ENCODE assay signal across 10 mouse cellular contexts in the genomic region with DNA sequence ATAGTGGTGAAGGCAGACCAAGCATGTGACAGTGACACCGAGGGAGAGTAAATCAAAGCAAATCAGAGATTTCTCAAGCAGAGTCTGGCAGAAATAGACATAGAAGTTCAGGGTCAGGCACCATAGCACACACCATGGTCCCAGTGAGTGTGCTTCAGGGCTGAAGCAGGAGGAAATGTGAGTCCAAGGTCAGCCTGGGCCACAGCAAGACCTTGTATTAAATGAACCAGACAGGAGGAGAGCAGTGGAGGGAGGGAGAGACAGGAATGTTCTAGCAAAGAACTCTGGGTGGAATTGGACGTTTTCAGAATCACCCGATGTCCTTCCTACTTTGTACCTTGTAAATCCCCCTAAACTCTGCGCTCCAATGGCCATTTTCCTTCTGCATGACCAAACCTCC. TPM values are rescaled to one million over a fixed set of nuclear protein-coding genes. Genes with fewer than 3 reads are reported as not detected.
DNase-seq lines count a peak whose midpoint lies in the region; ATAC-seq lines count a peak whose summit lies in the region.
"Had no signal": no experiment of that assay in that cellular context is flagged by ENCODE, and none has a peak within 500 bp of the region (broad histone marks: within the 10 kb centered on the region; RNA-seq: fewer than 3 reads in every experiment).

No protein-coding gene starts in this region.

- H3K4me2 ChIP-seq in limb, embryonic 13.5 days (replicated peaks) = no peak overlapping the region
- H3K4me2 ChIP-seq: lung, embryonic 15.5 days had no signal

- no peak overlapping the region for H3K9ac ChIP-seq in limb, embryonic 13.5 days
- H3K9ac ChIP-seq: lung, embryonic 15.5 days had no signal

- H3K27ac ChIP-seq in embryonic facial prominence, embryonic 10.5 days (replicated peaks) = 0 out of 2 replicates have a peak overlapping the region, but pooled peaks have one; percentile 49
- peak overlapping the region; percentile 65; the same call in 1 of the 2 replicates for H3K27ac ChIP-seq in limb, embryonic 13.5 days

- no peaks in the 10 kb centered on the region for H3K36me3 ChIP-seq in embryonic facial prominence, embryonic 10.5 days (replicated peaks)
- H3K36me3 ChIP-seq in limb, embryonic 13.5 days = no peaks in the 10 kb centered on the region
- H3K36me3 ChIP-seq: lung, embryonic 15.5 days had no signal

- peaks cover 21% of the 10 kb centered on the region for H3K4me1 ChIP-seq in embryonic facial prominence, embryonic 10.5 days
- H3K4me1 ChIP-seq in limb, embryonic 13.5 days = peaks cover 25% of the 10 kb centered on the region

- H3K27me3 ChIP-seq in embryonic facial prominence, embryonic 10.5 days (replicated peaks; ENCODE audit: low read depth, poor library complexity, severe bottlenecking) = no peaks in the 10 kb centered on the region
- H3K27me3 ChIP-seq in limb, embryonic 13.5 days = no peaks in the 10 kb centered on the region
- H3K27me3 ChIP-seq: CH12.LX; lung, embryonic 15.5 days had no signal

- H3K4me3 ChIP-seq in embryonic facial prominence, embryonic 10.5 days = no peak overlapping the region
- no peak overlapping the region for H3K4me3 ChIP-seq in limb, embryonic 13.5 days
- H3K4me3 ChIP-seq: lung, embryonic 15.5 days had no signal

- peak; percentile 39 for DNase-seq in kidney, adult 11 months
- no peak for DNase-seq in kidney, adult 18-20 months
- DNase-seq in adrenal gland, adult 8-10 months = peak; percentile 86
- DNase-seq in embryonic facial prominence, embryonic 10.5 days (ENCODE audit: low spot score) = no peak
- DNase-seq in frontal cortex, postnatal 36 days (ENCODE audit: low spot score in 2 of 2) = no peak
- no peak for DNase-seq in frontal cortex, postnatal 14 days (ENCODE audit: low spot score in 2 of 2)
- no peak for DNase-seq in right cerebral cortex, postnatal 25 days

- no peak; the same call in 1 of the 2 replicates for ATAC-seq in limb, embryonic 13.5 days (ENCODE audit: low FRiP score, low read depth)

- no peaks in the 10 kb centered on the region for H3K9me3 ChIP-seq in embryonic facial prominence, embryonic 10.5 days
- no peaks in the 10 kb centered on the region for H3K9me3 ChIP-seq in limb, embryonic 13.5 days
- H3K9me3 ChIP-seq: lung, embryonic 15.5 days had no signal

- WGBS in embryonic facial prominence, embryonic 10.5 days = 70% methylated on average over 4 of the region's 4 CpGs
- 63% methylated on average over 4 of the region's 4 CpGs for WGBS in limb, embryonic 13.5 days

RNA-seq across cellular contexts. Expression of a gene that starts 21.6 kb away (rescaled TPM):
- 1 to 10 TPM; 3.6 to 6.7 (median 5.0) TPM for total RNA-seq in adrenal gland, adult 8-10 months (2022)
- 0.35 and 0.56 TPM in 2 replicates for polyA plus RNA-seq in embryonic facial prominence, embryonic 10.5 days (2016; fragmentation: Nextera tagmentation; extraction: Ambion mirVana)
- 0.52 and 0.56 TPM in 2 replicates for polyA plus RNA-seq in limb, embryonic 13.5 days (2015; fragmentation: Nextera tagmentation; extraction: Ambion mirVana)
- total RNA-seq: CH12.LX had no signal

Comparison
In these comparisons a context has a peak if more than half of its experiments do, and no peak if none do; other contexts are left out.
1. DNase-seq: peak in kidney, adult 11 months (single experiment) and adrenal gland, adult 8-10 months (single experiment); none in kidney, adult 18-20 months (single experiment), embryonic facial prominence, embryonic 10.5 days (single experiment), frontal cortex, postnatal 36 days (0 of 2), frontal cortex, postnatal 14 days (0 of 2) and right cerebral cortex, postnatal 25 days (single experiment).